Mouse (Mus musculus) embryo, embryonic 10.5 days (tissue): ENCODE measurements around the gene Iqcf1.
"Not testable (repeated sequence)": the region's sequence is repeated elsewhere in the genome, so short reads cannot be mapped to it uniquely, and the experiment has no call there.

ENCODE experiments used
- DNase-seq: peaks from one replicate; pipeline ENCODE4 v3.0.0-alpha.2; 2015; ENCODE audit warnings: low spot score

Iqcf1 gene

GRCm38 (mm10) chr9:106483136-106483535 is 16.6 kb upstream of the Iqcf1 start:
- no peak for DNase-seq

- no peak for DNase-seq
Observed at GRCm38 (mm10) chr9:106483606-106484005, 16.2 kb upstream of the Iqcf1 start.

GRCm38 (mm10) chr9:106485076-106485475 is 14.7 kb upstream of the Iqcf1 start:
- no peak for DNase-seq

- DNase-seq, result not testable (repeated sequence)
Observed at GRCm38 (mm10) chr9:106487602-106488001, 12.2 kb upstream of the Iqcf1 start.

- no peak for DNase-seq
Observed at GRCm38 (mm10) chr9:106501846-106502245, 2.1 kb downstream of the Iqcf1 start.

GRCm38 (mm10) chr9:106504246-106504645 is 4.5 kb downstream of the Iqcf1 start:
- no peak for DNase-seq

- DNase-seq, result no peak
Observed at GRCm38 (mm10) chr9:106509356-106509755, 9.6 kb downstream of the Iqcf1 start.

- no peak for DNase-seq
Observed at GRCm38 (mm10) chr9:106512729-106513450, 13.1 kb downstream of the Iqcf1 start.

GRCm38 (mm10) chr9:106513566-106513965 is 13.8 kb downstream of the Iqcf1 start:
- DNase-seq, result no peak

GRCm38 (mm10) chr9:106514273-106514672 is 14.5 kb downstream of the Iqcf1 start, which contains the start of gene Iqcf5:
Gene Iqcf5, plus strand, starts transcription at chr9:106514573.
- no peak for DNase-seq

- DNase-seq, result no peak
Observed at GRCm38 (mm10) chr9:106519433-106519832, 19.7 kb downstream of the Iqcf1 start.

GRCm38 (mm10) chr9:106519909-106520308 is 20.1 kb downstream of the Iqcf1 start:
- DNase-seq, result no peak

GRCm38 (mm10) chr9:106531833-106532232 is 32.1 kb downstream of the Iqcf1 start:
- peak; percentile 73 for DNase-seq

- DNase-seq, result no peak
Observed at GRCm38 (mm10) chr9:106534296-106534695, 34.5 kb downstream of the Iqcf1 start.

GRCm38 (mm10) chr9:106534975-106535374 is 35.2 kb downstream of the Iqcf1 start:
- DNase-seq, result no peak
